In the genomic region with DNA sequence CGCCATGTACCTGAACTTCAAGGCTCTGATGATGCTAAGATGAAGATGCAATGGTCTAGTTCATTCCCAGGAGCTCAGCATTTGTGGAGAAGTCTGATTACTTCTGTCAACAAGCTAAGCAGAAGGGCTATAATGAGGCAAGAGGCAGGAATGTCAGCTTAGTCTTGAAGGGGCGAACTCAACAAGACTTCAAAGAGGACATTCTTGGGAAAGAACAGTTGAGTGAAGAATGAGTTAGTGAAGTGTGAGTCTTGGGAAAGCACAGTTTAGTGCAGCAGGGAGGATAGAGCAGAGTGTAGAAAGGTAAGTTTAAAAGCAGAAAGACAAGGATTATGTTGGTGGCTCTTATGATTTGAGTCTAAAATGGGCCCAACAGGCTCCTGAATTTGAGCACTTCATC, we compare ENCODE assay signal across 34 mouse cellular contexts.
"Had no signal": no experiment of that assay in that cellular context is flagged by ENCODE, and none has a peak within 500 bp of the region (broad histone marks: within the 10 kb centered on the region; RNA-seq: fewer than 3 reads in every experiment).

No protein-coding gene starts in this region.

- H3K36me3 ChIP-seq: heart, embryonic 10.5 days; heart, embryonic 12.5 days; heart, embryonic 13.5 days; heart, embryonic 15.5 days; hindbrain, embryonic 10.5 days; hindbrain, embryonic 12.5 days; hindbrain, embryonic 13.5 days; hindbrain, embryonic 15.5 days; intestine, embryonic 15.5 days; kidney, embryonic 15.5 days had no signal

- H3K9ac ChIP-seq: heart, embryonic 12.5 days; heart, embryonic 13.5 days; heart, embryonic 15.5 days; hindbrain, embryonic 12.5 days; hindbrain, embryonic 13.5 days; hindbrain, embryonic 14.5 days; hindbrain, embryonic 15.5 days; intestine, embryonic 15.5 days; kidney, embryonic 15.5 days had no signal

- H3K4me3 ChIP-seq: heart, embryonic 10.5 days; heart, embryonic 12.5 days; heart, embryonic 13.5 days; heart, embryonic 15.5 days; hindbrain, embryonic 10.5 days; hindbrain, embryonic 12.5 days; hindbrain, embryonic 13.5 days; hindbrain, embryonic 15.5 days; intestine, embryonic 15.5 days; kidney, embryonic 15.5 days; layer of hippocampus, adult 2 months had no signal

- H3K27ac ChIP-seq: hindbrain, embryonic 10.5 days; hindbrain, embryonic 12.5 days; hindbrain, embryonic 13.5 days; hindbrain, embryonic 14.5 days; hindbrain, embryonic 15.5 days; hindbrain, postnatal 0 days; intestine, embryonic 15.5 days; kidney, embryonic 15.5 days; kidney, postnatal 0 days; layer of hippocampus, adult 2 months had no signal

- H3K27me3 ChIP-seq: heart, embryonic 12.5 days; heart, embryonic 13.5 days; heart, embryonic 15.5 days; hindbrain, embryonic 12.5 days; hindbrain, embryonic 13.5 days; hindbrain, embryonic 15.5 days; intestine, embryonic 15.5 days; kidney, embryonic 15.5 days had no signal

- DNase-seq: heart, postnatal 10 days; heart, postnatal 14 days; heart, postnatal 36 days; heart, postnatal 4 days; kidney, adult 11 months; kidney, adult 18-20 months; kidney, adult 2 months; kidney, adult 8-10 months; kidney, adult 9 months; kidney, postnatal 10 days; kidney, postnatal 14 days; kidney, postnatal 25 days; kidney, postnatal 36 days; kidney, postnatal 4 days; layer of hippocampus, adult 9-11 months; layer of hippocampus, postnatal 36 days had no signal

- H3K4me1 ChIP-seq: hindbrain, embryonic 10.5 days; hindbrain, embryonic 12.5 days; hindbrain, embryonic 13.5 days; hindbrain, embryonic 15.5 days; intestine, embryonic 15.5 days; kidney, embryonic 15.5 days had no signal

- ATAC-seq: hindbrain, embryonic 16.5 days; hindbrain, postnatal 0 days; inflammation-experienced regulatory T-cells, adult 6 months; intestine, embryonic 15.5 days; intestine, embryonic 16.5 days; intestine, postnatal 0 days had no signal

- H3K9me3 ChIP-seq: heart, embryonic 10.5 days; heart, embryonic 12.5 days; heart, embryonic 13.5 days; heart, embryonic 15.5 days; hindbrain, embryonic 10.5 days; hindbrain, embryonic 12.5 days; hindbrain, embryonic 13.5 days; hindbrain, embryonic 15.5 days; intestine, embryonic 15.5 days; kidney, embryonic 15.5 days had no signal

- H3K4me2 ChIP-seq: heart, embryonic 12.5 days; hindbrain, embryonic 12.5 days; hindbrain, embryonic 13.5 days; hindbrain, embryonic 14.5 days; hindbrain, embryonic 15.5 days; intestine, embryonic 15.5 days; kidney, embryonic 15.5 days had no signal
